Mouse (Mus musculus) stomach, embryonic 15.5 days (tissue): ENCODE measurements around the gene Krt14. TPM values are rescaled to one million over a fixed set of nuclear protein-coding genes. Genes with fewer than 3 reads are reported as not detected.
"Not testable (repeated sequence)": the region's sequence is repeated elsewhere in the genome, so short reads cannot be mapped to it uniquely, and the experiment has no call there.

Experiments
- ATAC-seq: fragments of 200-750 bp; cut with Nextera tagmentation; 2 replicates; pipeline ENCODE4 v1.8.0; 2017; ENCODE audit warnings: low read depth, moderate number of reproducible peaks, moderate TSS enrichment; ENCODE audit not compliant: insufficient read depth, low FRiP score
- H3K27ac ChIP-seq: fragments of 300-500 bp; sonication (generic); 2 replicates; pipeline ENCODE4 v1.5.1; 2015; ENCODE audit warnings: mild to moderate bottlenecking, inconsistent platforms
- H3K27me3 ChIP-seq: fragments of 300-500 bp; sonication (generic); replicated peaks from 2 replicates; pipeline ENCODE4 v1.6.1; 2015; ENCODE audit warnings: inconsistent platforms
- H3K36me3 ChIP-seq: fragments of 300-500 bp; sonication (generic); 2 replicates; pipeline ENCODE4 v1.6.1; 2015; ENCODE audit warnings: inconsistent platforms
- H3K4me1 ChIP-seq: fragments of 300-500 bp; sonication (generic); 2 replicates; pipeline ENCODE4 v1.6.1; 2015; ENCODE audit warnings: inconsistent platforms
- H3K4me2 ChIP-seq: fragments of 300-500 bp; sonication (generic); 2 replicates; pipeline ENCODE4 v1.6.1; 2015; ENCODE audit warnings: mild to moderate bottlenecking, inconsistent platforms
- H3K4me3 ChIP-seq: fragments of 300-500 bp; sonication (generic); replicated peaks from 2 replicates; pipeline ENCODE4 v1.5.1; 2015; ENCODE audit warnings: inconsistent platforms
- H3K9ac ChIP-seq: fragments of 300-500 bp; sonication (generic); 2 replicates; pipeline ENCODE4 v1.6.1; 2015; ENCODE audit warnings: inconsistent platforms
- H3K9me3 ChIP-seq: fragments of 300-500 bp; sonication (generic); 2 replicates; pipeline ENCODE4 v1.6.1; 2016; ENCODE audit warnings: inconsistent platforms
- WGBS: fragments of 180-500 bp; shearing (Covaris S2); methylation state at CpG from one replicate; pipeline ENCODE4 v1.1.7; 2015; 5-methylcytosine and 5-hydroxymethylcytosine counted together
- polyA plus RNA-seq: library from polyadenylated mRNA; unstranded; fragments of >200 nt; fragmentation: Nextera tagmentation; extraction: Ambion mirVana; gene quantifications from 2 replicates; pipeline ENCODE4 v1.2.1, GENCODE M21; 2015

The Krt14 gene
- polyA plus RNA-seq: 17.3 and 25.8 TPM in 2 replicates

DNA sequence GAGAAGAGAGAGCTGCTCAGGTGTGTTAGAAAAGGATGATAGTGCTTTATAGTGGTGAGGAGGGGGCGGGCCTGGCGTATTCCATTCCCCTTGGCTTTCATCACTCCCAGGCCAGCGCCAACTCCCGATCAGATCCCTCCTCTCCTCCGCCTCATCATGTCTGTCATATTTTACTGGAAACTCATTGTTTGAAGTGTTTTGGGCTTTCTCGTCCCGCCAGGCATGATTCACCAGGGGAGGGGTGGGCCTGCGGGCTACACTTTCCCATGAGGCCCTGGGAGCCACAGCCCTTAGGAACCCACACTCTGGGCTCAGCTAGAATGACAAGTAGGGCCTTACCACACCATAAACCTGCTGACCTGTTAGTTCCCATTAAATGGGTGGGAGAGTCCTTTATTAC lies at the start of gene Krt14:
Gene Krt14, minus strand, starts transcription at position 51 of the 400 bp plus-strand sequence.
- no peak within 1 kb of the TSS for H3K4me2 ChIP-seq
- H3K4me3 ChIP-seq: no peak within 1 kb of the TSS
- no peaks in the 10 kb centered on the region for H3K4me1 ChIP-seq
- H3K27me3 ChIP-seq: no peaks in the 10 kb centered on the region
- no peak within 1 kb of the TSS for H3K9ac ChIP-seq
- peak within 1 kb of the TSS; percentile 5; the same call in 1 of the 2 replicates for H3K27ac ChIP-seq
- no peaks in the 10 kb centered on the region for H3K9me3 ChIP-seq
- no peak for ATAC-seq
- 75% methylated on average over 8 of the region's 8 CpGs for WGBS
- no peaks in the 10 kb centered on the region for H3K36me3 ChIP-seq

DNA sequence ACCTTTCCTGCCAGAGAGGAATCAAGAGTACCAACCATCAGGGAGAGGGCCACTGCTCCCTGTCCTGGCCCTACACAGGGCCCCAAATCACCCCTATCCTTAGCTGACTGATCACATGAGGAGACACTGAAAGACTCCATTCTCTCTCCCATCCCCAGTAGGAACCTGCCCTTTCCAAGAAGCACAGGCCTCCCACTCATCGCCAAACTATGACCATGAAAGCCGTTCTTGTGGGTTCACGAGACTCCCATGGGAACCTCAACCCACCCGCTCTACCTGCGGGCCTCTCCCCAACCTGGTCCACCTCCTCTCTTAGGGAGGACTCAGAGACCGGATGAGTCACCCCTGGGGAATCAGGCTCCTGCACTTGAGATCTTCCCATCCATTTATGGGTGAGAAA lies 48.2 kb upstream of the Krt14 start:
- H3K36me3 ChIP-seq: no peaks in the 10 kb centered on the region
- H3K27me3 ChIP-seq: no peaks in the 10 kb centered on the region
- no peak for ATAC-seq
- H3K4me2 ChIP-seq: no peak overlapping the region
- H3K27ac ChIP-seq: no peak overlapping the region
- H3K4me3 ChIP-seq: no peak overlapping the region
- H3K9ac ChIP-seq: no peak overlapping the region
- 92% methylated on average over 6 of the region's 6 CpGs for WGBS
- no peaks in the 10 kb centered on the region for H3K9me3 ChIP-seq
- no peaks in the 10 kb centered on the region for H3K4me1 ChIP-seq

GRCm38 (mm10) chr11:100254360-100255090 lies 47.2 kb upstream of the Krt14 start:
- Histone ChIP-seq H3K27ac (no peak overlapping the region), H3K9ac (no peak overlapping the region), H3K4me3 (no peak overlapping the region), H3K27me3 (no peaks in the 10 kb centered on the region), H3K4me2 (no peak overlapping the region), H3K36me3 (no peaks in the 10 kb centered on the region), H3K9me3 (no peaks in the 10 kb centered on the region), H3K4me1 (no peaks in the 10 kb centered on the region)
- peak; percentile 61 for ATAC-seq
- 53% methylated on average over 5 of the region's 5 CpGs for WGBS

DNA sequence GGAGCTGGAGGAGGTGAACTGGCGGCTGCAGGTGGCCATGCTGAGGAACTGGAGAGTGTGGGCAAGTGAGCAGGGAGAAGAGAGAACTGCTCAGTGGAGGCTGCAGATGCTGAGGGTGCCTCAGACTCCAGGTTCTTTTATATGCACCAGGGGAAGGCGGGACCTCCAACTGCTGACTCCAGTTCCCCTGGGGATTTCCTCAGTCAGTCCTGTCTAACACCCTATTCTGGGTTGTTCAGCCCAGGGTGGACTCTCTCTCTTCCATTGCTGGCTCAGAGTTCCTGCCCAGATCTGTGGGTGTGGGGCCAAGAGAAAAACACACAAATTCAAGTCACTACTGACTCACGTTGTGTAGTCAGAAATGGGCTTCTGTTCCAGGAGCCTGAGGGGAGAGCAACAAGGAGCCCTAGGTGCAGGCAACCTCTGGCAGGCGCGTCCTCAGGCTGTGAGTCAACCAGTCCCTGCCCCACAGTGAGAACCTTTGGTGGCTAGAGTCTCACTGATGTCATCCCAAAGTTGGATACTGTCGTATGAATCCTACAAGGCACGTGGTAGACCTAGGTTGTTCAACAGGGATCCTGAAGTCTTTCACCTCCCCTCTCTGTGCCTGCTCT lies 41.6 kb upstream of the Krt14 start, which contains the start of gene Krt16:
Gene Krt16, minus strand, starts transcription at position 51 of the 614 bp plus-strand sequence.
- no peak for ATAC-seq
- no peak within 1 kb of the TSS for H3K27ac ChIP-seq
- H3K9me3 ChIP-seq: no peaks in the 10 kb centered on the region
- no peak within 1 kb of the TSS for H3K4me3 ChIP-seq
- 78% methylated on average over 7 of the region's 7 CpGs for WGBS
- no peaks in the 10 kb centered on the region for H3K4me1 ChIP-seq
- no peak within 1 kb of the TSS for H3K9ac ChIP-seq
- no peak within 1 kb of the TSS for H3K4me2 ChIP-seq
- H3K36me3 ChIP-seq: no peaks in the 10 kb centered on the region
- no peaks in the 10 kb centered on the region for H3K27me3 ChIP-seq

DNA sequence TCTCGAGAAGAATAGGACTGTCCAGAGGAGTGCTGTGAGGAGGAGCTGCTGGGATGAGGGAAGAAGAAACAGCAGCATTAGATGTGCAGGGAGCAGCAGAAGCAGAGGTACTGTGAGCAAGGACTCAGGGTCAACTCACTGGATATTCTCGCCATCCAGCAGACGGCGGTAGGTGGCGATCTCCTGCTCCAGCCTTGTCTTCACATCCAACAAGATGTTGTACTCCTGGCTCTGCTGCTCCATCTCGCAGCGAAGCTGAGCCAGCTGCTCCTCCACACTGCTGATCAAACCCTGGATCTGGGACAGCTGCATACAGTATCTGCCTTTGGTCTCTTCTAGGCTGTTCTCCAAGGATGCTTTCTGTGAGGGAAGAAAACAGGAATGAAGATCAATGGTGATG lies 39.1 kb upstream of the Krt14 start:
- H3K27me3 ChIP-seq, H3K27ac ChIP-seq, H3K9me3 ChIP-seq, H3K36me3 ChIP-seq, ATAC-seq, H3K4me2 ChIP-seq, H3K4me1 ChIP-seq, H3K4me3 ChIP-seq, H3K9ac ChIP-seq: not testable (repeated sequence)
- 70% methylated on average over 7 of the region's 7 CpGs for WGBS

DNA sequence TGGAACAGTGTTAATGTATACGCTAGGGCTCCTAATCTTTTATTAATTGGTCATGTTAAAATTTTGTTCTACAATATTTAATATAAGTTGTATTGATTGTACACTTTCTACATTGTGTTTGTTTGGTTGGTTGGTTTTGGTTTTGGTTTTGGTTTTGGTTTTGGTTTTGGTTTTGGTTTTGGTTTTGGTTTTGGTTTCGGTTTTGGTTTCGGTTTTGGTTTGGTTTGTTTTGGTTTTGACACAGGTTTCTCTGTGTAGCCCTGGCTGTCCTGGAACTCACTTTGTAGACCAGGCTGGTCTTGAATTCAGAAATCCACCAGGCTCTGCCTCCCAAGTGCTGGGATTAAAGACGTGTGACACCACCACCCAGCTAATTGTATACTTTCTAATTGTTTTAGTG lies 32.9 kb upstream of the Krt14 start:
- not testable (repeated sequence) for H3K4me3 ChIP-seq, ATAC-seq, H3K27me3 ChIP-seq, H3K4me2 ChIP-seq, H3K4me1 ChIP-seq, H3K9me3 ChIP-seq, H3K36me3 ChIP-seq, H3K9ac ChIP-seq, H3K27ac ChIP-seq
- WGBS: 86% methylated on average over 4 of the region's 4 CpGs

GRCm38 (mm10) chr11:100221741-100222140 lies 14.4 kb upstream of the Krt14 start:
- no peak overlapping the region for H3K4me3 ChIP-seq
- H3K9ac ChIP-seq: no peak overlapping the region
- no peaks in the 10 kb centered on the region; the same call in 1 of the 2 replicates for H3K9me3 ChIP-seq
- no peak overlapping the region for H3K27ac ChIP-seq
- ATAC-seq: no peak
- no peaks in the 10 kb centered on the region for H3K27me3 ChIP-seq
- no peak overlapping the region for H3K4me2 ChIP-seq
- WGBS: 63% methylated on average over 8 of the region's 8 CpGs
- no peaks in the 10 kb centered on the region for H3K36me3 ChIP-seq
- H3K4me1 ChIP-seq: no peaks in the 10 kb centered on the region

DNA sequence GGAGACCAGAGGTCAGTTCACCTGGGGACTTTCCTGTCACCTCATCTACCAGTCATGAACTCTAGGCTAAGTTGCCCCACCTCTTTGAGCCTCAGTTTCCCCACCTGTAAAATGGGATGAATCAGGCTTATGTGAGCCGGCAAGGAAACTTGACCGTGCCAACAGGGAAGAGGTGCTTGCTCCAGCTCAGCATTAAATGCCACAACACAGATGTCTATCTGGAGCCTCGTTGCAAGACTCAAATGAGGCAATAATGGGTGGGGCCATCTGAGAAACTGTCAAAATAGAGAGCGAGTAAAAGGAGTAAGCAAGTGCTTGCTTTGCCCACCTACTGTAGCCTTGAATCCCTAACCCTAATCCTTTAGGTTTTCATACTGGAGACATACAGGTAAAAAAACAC lies 12.0 kb upstream of the Krt14 start:
- H3K4me3 ChIP-seq: no peak overlapping the region
- 76% methylated on average over 4 of the region's 4 CpGs for WGBS

DNA sequence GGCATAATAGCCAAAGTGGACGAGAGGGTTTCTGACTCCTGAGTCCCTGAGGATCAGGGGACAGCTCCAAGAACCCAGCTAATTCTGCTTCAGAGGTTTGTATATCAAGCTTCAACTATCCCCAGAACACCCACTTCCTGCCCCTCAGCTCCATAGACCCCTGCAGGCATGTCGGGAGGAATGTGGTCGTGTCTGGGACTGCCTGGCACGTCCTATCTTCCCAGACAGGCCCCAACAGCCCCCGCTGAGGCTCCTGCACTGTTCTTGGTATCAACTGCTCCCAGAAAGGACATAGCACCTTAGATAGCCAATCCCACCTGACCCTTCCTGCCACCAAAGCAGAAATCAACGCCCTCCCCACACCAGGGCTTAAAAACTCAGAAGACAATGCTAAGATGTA lies 1.2 kb upstream of the Krt14 start:
- no peaks in the 10 kb centered on the region for H3K4me1 ChIP-seq
- no peak overlapping the region for H3K4me2 ChIP-seq
- no peak overlapping the region for H3K4me3 ChIP-seq
- no peak overlapping the region for H3K27ac ChIP-seq
- H3K9ac ChIP-seq: no peak overlapping the region
- no peaks in the 10 kb centered on the region for H3K9me3 ChIP-seq
- no peaks in the 10 kb centered on the region for H3K27me3 ChIP-seq
- WGBS: 52% methylated on average over 6 of the region's 6 CpGs
- no peak for ATAC-seq
- no peaks in the 10 kb centered on the region for H3K36me3 ChIP-seq

More for the DNA sequence above, 12.0 kb upstream of the Krt14 start:
- Histone ChIP-seq H3K36me3 (no peaks in the 10 kb centered on the region), H3K9me3 (no peaks in the 10 kb centered on the region), H3K4me1 (no peaks in the 10 kb centered on the region), H3K27me3 (no peaks in the 10 kb centered on the region), H3K27ac (no peak overlapping the region), H3K4me2 (no peak overlapping the region), H3K9ac (no peak overlapping the region)
- no peak for ATAC-seq

GRCm38 (mm10) chr11:100203448-100203847 lies 3.9 kb downstream of the Krt14 start:
- H3K9me3 ChIP-seq: no peaks in the 10 kb centered on the region
- no peak overlapping the region for H3K27ac ChIP-seq
- H3K9ac ChIP-seq: no peak overlapping the region
- H3K36me3 ChIP-seq: no peaks in the 10 kb centered on the region
- H3K4me2 ChIP-seq: no peak overlapping the region
- no peaks in the 10 kb centered on the region for H3K4me1 ChIP-seq
- ATAC-seq: no peak
- WGBS: 14% methylated on average over 6 of the region's 6 CpGs
- no peak overlapping the region for H3K4me3 ChIP-seq
- H3K27me3 ChIP-seq: no peaks in the 10 kb centered on the region

GRCm38 (mm10) chr11:100202906-100203305 lies 4.4 kb downstream of the Krt14 start:
- ATAC-seq: no peak
- H3K27ac ChIP-seq: no peak overlapping the region
- no peak overlapping the region for H3K4me2 ChIP-seq
- no peaks in the 10 kb centered on the region for H3K36me3 ChIP-seq
- H3K4me1 ChIP-seq: no peaks in the 10 kb centered on the region
- no peak overlapping the region for H3K9ac ChIP-seq
- H3K27me3 ChIP-seq: no peaks in the 10 kb centered on the region
- no peak overlapping the region for H3K4me3 ChIP-seq
- H3K9me3 ChIP-seq: no peaks in the 10 kb centered on the region
- 80% methylated on average over 4 of the region's 4 CpGs for WGBS

DNA sequence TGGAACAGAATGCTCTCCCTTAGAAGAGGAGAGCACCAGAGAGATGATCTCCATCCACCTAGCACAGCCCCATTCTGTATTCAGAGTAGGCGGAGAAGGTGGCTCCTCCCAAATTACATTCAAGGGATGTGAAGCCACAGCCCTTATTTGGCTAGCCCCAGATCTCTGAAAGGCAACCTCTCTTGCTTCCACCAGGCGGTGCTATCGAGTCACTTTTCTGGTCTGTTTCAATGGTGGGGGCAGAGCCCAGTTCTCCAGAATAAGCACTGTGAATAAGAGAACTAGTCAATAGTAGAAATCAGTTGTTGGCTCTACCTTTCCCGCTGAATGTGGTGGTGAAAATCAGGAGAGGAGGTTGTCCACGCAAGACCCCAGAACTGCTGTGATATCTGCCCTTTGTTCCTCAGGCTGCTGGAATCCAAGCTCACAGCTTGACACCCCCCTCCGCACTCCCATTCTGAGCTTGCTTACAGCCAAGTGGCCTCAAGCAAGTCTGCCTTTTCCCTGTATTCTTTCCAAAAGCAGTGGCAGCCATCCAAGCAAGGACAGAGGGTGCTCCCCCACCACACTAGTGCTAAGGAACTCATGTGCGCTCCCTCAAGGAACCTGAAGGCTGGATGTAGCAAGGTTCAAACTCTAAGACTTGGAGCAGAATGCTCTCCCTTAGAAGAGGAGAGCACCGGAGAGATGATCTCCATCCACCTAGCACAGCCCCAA lies 7.1 kb downstream of the Krt14 start:
- H3K36me3 ChIP-seq: no peaks in the 10 kb centered on the region
- no peak overlapping the region for H3K9ac ChIP-seq
- H3K4me2 ChIP-seq: no peak overlapping the region
- WGBS: 42% methylated on average over 8 of the region's 8 CpGs
- no peaks in the 10 kb centered on the region for H3K9me3 ChIP-seq
- H3K27me3 ChIP-seq: no peaks in the 10 kb centered on the region
- H3K4me1 ChIP-seq: no peaks in the 10 kb centered on the region
- no peak overlapping the region for H3K4me3 ChIP-seq
- no peak for ATAC-seq
- H3K27ac ChIP-seq: no peak overlapping the region
